Comparison of ENCODE assay signal across 18 mouse cellular contexts in genomic region chr11:104400961-104401360, GRCm38 (mm10).
"Had no signal": no experiment of that assay in that cellular context is flagged by ENCODE, and none has a peak within 500 bp of the region (broad histone marks: within the 10 kb centered on the region; RNA-seq: fewer than 3 reads in every experiment).

No protein-coding gene starts in this region.

- H3K36me3 ChIP-seq: neural tube, embryonic 12.5 days; stomach, embryonic 15.5 days had no signal

- H3K27me3 ChIP-seq: lung, embryonic 15.5 days; megakaryocyte, embryonic 14.5 days; midbrain, embryonic 13.5 days; neural tube, embryonic 12.5 days; stomach, embryonic 15.5 days had no signal

- H3K9me3 ChIP-seq: lung, embryonic 15.5 days; megakaryocyte, embryonic 14.5 days; midbrain, embryonic 13.5 days; neural tube, embryonic 12.5 days; stomach, embryonic 15.5 days had no signal

- H3K27ac ChIP-seq: lung, embryonic 15.5 days; macrophage; midbrain, embryonic 13.5 days; neural tube, embryonic 12.5 days; stomach, embryonic 15.5 days; stomach, postnatal 0 days had no signal

- H3K9ac ChIP-seq: liver, postnatal 0 days; lung, embryonic 15.5 days; midbrain, embryonic 13.5 days; neural tube, embryonic 12.5 days; stomach, embryonic 15.5 days had no signal

- ATAC-seq: liver, postnatal 0 days; lung, postnatal 0 days; midbrain, embryonic 13.5 days; midbrain, embryonic 16.5 days had no signal

- H3K4me1 ChIP-seq: neural tube, embryonic 12.5 days; stomach, embryonic 15.5 days had no signal

- H3K4me3 ChIP-seq: lung, embryonic 15.5 days; megakaryocyte, embryonic 14.5 days; midbrain, embryonic 13.5 days; neural tube, embryonic 12.5 days; stomach, embryonic 15.5 days had no signal

- H3K4me2 ChIP-seq: lung, embryonic 15.5 days; midbrain, embryonic 11.5 days; midbrain, embryonic 13.5 days; neural tube, embryonic 12.5 days; stomach, embryonic 15.5 days had no signal

- DNase-seq: liver, postnatal 0 days; lung, adult 2 months; lung, postnatal 14 days; lung, postnatal 36 days; right cerebral cortex, postnatal 14 days; thymus, adult 2 months; thymus, postnatal 25 days; thymus, postnatal 4 days had no signal
